Mouse (Mus musculus) neural tube, embryonic 14.5 days (tissue): ENCODE results near the gene Clstn1. TPM values are rescaled to one million over a fixed set of nuclear protein-coding genes. Genes with fewer than 3 reads are reported as not detected.

Source experiments
- ATAC-seq: fragments of 200-750 bp; cut with Nextera tagmentation; 2 replicates; pipeline ENCODE4 v1.8.0; 2017; ENCODE audit warnings: low read depth, mild to moderate bottlenecking, moderate TSS enrichment, moderate library complexity
- H3K27ac ChIP-seq: fragments of 300-500 bp; sonication (generic); 2 replicates; pipeline ENCODE4 v1.5.1; 2014; ENCODE audit warnings: low read depth, mild to moderate bottlenecking, control low read depth, low read length, moderate library complexity, mixed read lengths
- H3K27me3 ChIP-seq: fragments of 300-500 bp; sonication (generic); 2 replicates; pipeline ENCODE4 v1.6.1; 2014; ENCODE audit warnings: low read length; ENCODE audit not compliant: control insufficient read depth, insufficient read depth
- H3K36me3 ChIP-seq: fragments of 300-500 bp; sonication (generic); 2 replicates; pipeline ENCODE4 v1.6.1; 2014; ENCODE audit warnings: low read length, mixed read lengths; ENCODE audit not compliant: control insufficient read depth, insufficient read depth
- H3K4me1 ChIP-seq: fragments of 300-500 bp; sonication (generic); 2 replicates; pipeline ENCODE4 v1.6.1; 2014; ENCODE audit warnings: low read length; ENCODE audit not compliant: control insufficient read depth, insufficient read depth
- H3K4me2 ChIP-seq: fragments of 300-500 bp; sonication (generic); 2 replicates; pipeline ENCODE4 v1.6.1; 2014; ENCODE audit warnings: mild to moderate bottlenecking, low read depth, low read length, control low read depth
- H3K4me3 ChIP-seq: fragments of 300-500 bp; sonication (generic); 2 replicates; pipeline ENCODE4 v1.5.1; 2014; ENCODE audit warnings: low read depth, low read length, control low read depth, mixed read lengths
- H3K9ac ChIP-seq: fragments of 300-500 bp; sonication (generic); replicated peaks from 2 replicates; pipeline ENCODE4 v1.6.1; 2014; ENCODE audit warnings: low read depth, mild to moderate bottlenecking, control low read depth, low read length, mixed read lengths
- H3K9me3 ChIP-seq: fragments of 300-500 bp; sonication (generic); 2 replicates; pipeline ENCODE4 v1.6.1; 2016; ENCODE audit warnings: low read length; ENCODE audit not compliant: control insufficient read depth
- WGBS: fragments of 180-500 bp; shearing (Covaris S2); extraction: QIAGEN DNeasy Blood & Tissue Kit; methylation state at CpG from one replicate; pipeline ENCODE4 v1.1.7; 2014; 5-methylcytosine and 5-hydroxymethylcytosine counted together
- microRNA-seq: library from miRNA; unstranded; fragments of <30 nt; microRNA quantifications from one replicate; pipeline ENCODE4, GENCODE M21; 2016
- polyA plus RNA-seq: library from polyadenylated mRNA; unstranded; fragments of >200 nt; fragmentation: Nextera tagmentation; extraction: Ambion mirVana; gene quantifications from 2 replicates; pipeline ENCODE4 v1.2.1, GENCODE M21; 2014

Clstn1 gene
- polyA plus RNA-seq, 1 experiment from 2014 or later, result 107 TPM

DNA sequence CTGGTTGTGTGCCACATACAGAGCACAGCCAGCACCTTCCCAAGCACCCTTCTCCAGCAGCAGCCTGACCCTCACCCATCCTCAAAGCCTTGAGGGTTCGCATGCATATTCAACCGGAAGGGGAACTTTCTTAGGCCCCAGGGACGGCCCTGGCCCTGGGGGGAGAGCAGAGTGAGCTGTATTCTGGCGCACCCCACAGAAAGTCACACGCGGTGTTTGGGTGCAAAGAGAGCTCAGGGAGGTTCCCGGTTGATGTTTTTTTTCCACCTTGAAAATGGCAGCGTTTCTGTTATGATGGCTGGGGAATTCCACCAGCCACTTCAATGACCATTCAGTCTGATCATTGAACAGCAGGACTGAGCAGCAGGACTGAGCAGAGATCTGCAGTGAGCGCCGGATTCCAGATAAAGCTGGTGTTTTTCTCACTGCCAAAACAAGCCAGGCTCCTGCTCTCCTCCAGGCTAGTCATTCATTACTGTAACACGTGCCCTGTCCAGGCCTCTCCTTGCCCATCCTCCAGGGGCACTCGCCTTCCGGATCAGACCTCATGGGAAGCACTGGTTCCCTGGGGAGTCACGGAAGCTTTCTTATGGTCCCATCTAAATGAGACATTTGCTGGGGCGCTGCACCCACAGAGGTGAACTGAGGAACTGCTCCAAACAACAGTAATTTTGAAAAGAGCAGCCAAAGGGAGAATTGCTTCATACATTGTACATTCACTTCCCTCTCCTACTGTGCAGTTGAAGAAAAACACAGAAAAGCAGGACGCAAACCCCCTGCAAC is 110.1 kb downstream of the Clstn1 start:
- 38% methylated on average over 16 of the region's 16 CpGs for WGBS
- H3K9ac ChIP-seq, result no peak overlapping the region
- ATAC-seq, result no peak

DNA sequence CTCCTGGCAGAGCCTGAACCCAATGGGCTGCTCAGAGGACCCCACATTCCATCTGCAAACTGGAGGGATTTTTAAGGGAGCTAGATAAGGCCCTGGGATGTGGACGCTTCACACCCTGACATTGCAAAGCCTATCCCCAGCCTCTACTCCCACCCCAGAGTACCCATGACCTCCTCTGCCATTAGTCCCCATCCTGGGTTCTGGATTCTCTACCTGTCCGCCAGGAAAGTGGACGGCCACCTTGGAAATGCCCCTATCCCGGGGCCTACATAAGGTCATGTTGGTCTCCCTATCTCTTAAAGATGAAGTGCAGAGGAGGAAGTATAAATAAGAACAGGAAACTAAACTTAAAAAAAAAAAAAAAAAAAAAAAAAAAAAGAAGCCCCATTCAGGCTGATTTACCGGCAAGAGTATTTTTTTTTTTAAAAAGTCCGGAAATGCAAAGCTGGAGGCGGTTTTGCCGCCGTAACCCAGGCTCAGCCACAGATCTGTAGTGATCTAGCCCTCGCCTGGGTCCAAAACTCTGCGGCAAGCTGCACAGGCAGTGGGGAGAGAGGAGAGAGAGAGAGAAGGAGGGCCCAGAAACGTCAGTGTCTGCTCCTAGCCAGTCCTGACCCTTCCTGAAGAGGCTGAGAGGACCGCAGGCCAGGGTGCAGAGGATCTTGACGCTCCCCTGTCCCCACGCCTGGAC is 111.4 kb downstream of the Clstn1 start:
- WGBS, result 35% methylated on average over 15 of the region's 15 CpGs
- ATAC-seq, result no peak

More for the DNA sequence above, 110.1 kb downstream of the Clstn1 start:
- Histone ChIP-seq H3K36me3 (no peaks in the 10 kb centered on the region), H3K4me2 (no peak overlapping the region), H3K4me3 (no peak overlapping the region), H3K4me1 (peaks cover 5% of the 10 kb centered on the region), H3K27ac (no peak overlapping the region), H3K9me3 (no peaks in the 10 kb centered on the region), H3K27me3 (no peaks in the 10 kb centered on the region)

GRCm38 (mm10) chr4:149698197-149698821 is 112.0 kb downstream of the Clstn1 start:
- peak; percentile 74; the same call in 1 of the 2 replicates for ATAC-seq
- H3K27ac ChIP-seq, result no peak overlapping the region
- H3K36me3 ChIP-seq, result no peaks in the 10 kb centered on the region
- peak overlapping the region; percentile 33 for H3K4me3 ChIP-seq
- H3K27me3 ChIP-seq, result no peaks in the 10 kb centered on the region
- peaks cover 5% of the 10 kb centered on the region for H3K4me1 ChIP-seq
- peak overlapping the region; percentile 81 for H3K4me2 ChIP-seq
- 2% methylated on average over 34 of the region's 35 CpGs for whole genome bisulfite sequencing
- no peaks in the 10 kb centered on the region for H3K9me3 ChIP-seq
- H3K9ac ChIP-seq, result peak overlapping the region; percentile 42

More for the DNA sequence above, 111.4 kb downstream of the Clstn1 start:
- Histone ChIP-seq H3K9ac (peak overlapping the region; percentile 42; the same call in 1 of the 2 replicates), H3K9me3 (no peaks in the 10 kb centered on the region), H3K4me1 (peaks cover 5% of the 10 kb centered on the region), H3K27me3 (no peaks in the 10 kb centered on the region), H3K36me3 (no peaks in the 10 kb centered on the region), H3K4me2 (peak overlapping the region; percentile 81), H3K4me3 (peak overlapping the region; percentile 33), H3K27ac (no peak overlapping the region)

Small RNAs within 50 kb of the gene (microRNA-seq; reads per million reads assigned to microRNA genes)
- gene Mir5616 (not detected), gene Mir7023 (not detected)

Other genes starting within 250 kb of the Clstn1 start
- 55.3 and 61.8 TPM in 2 replicates for gene Ube4b, start 159.7 kb upstream of the Clstn1 start, polyA plus RNA-seq
- not detected in 2 replicates for gene Rbp7, start 131.5 kb upstream of the Clstn1 start, polyA plus RNA-seq
- not detected in 2 replicates for gene Tmem274, start 109.1 kb upstream of the Clstn1 start, polyA plus RNA-seq
- gene Nmnat1, start 101.3 kb upstream of the Clstn1 start, polyA plus RNA-seq, result 7.8 and 9.2 TPM in 2 replicates
- 36.3 and 46.5 TPM in 2 replicates for gene Lzic, start 101.2 kb upstream of the Clstn1 start, polyA plus RNA-seq
- 93.2 and 98.0 TPM in 2 replicates for gene Ctnnbip1, start 68.2 kb upstream of the Clstn1 start, polyA plus RNA-seq
- gene Pik3cd, start 116.1 kb downstream of the Clstn1 start, polyA plus RNA-seq, result 16.5 and 19.7 TPM in 2 replicates
- gene Tmem201, start 151.6 kb downstream of the Clstn1 start, polyA plus RNA-seq, result 32.2 and 35.1 TPM in 2 replicates
- gene Slc25a33, start 187.8 kb downstream of the Clstn1 start, polyA plus RNA-seq, result 40.3 and 48.4 TPM in 2 replicates